Mouse (Mus musculus): Measurements from ENCODE around the gene Gm4884. TPM values are rescaled to one million over a fixed set of nuclear protein-coding genes. Genes with fewer than 3 reads are reported as not detected.
"Not testable (repeated sequence)": the region's sequence is repeated elsewhere in the genome, so short reads cannot be mapped to it uniquely, and the experiment has no call there.

Gm4884 gene
- total RNA-seq (2022): not detected

DNA sequence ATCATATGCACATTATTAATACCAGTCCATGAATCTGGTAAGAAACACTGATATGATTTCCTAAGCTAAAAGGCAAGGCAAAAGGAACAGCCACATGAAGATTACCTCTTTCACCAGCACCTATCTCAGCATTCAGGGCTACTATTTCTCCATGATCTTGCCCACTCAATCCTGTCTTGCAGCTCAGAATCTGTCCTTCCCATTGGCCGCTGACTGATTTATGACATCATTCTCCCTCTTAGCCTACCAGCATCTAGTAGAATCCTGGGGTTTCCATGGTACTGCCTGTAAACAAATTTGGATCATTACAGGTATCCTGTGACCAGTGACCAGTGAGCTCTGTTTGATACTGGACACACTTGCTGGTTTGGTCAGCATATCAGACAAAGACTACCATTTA, at the start of gene Gm4884:
Gene Gm4884 (plus strand): TSS at position 301 of the 400 bp plus-strand sequence.
- not testable (repeated sequence) for DNase-seq (ENCODE audit: low spot score in 2 of 2)

DNA sequence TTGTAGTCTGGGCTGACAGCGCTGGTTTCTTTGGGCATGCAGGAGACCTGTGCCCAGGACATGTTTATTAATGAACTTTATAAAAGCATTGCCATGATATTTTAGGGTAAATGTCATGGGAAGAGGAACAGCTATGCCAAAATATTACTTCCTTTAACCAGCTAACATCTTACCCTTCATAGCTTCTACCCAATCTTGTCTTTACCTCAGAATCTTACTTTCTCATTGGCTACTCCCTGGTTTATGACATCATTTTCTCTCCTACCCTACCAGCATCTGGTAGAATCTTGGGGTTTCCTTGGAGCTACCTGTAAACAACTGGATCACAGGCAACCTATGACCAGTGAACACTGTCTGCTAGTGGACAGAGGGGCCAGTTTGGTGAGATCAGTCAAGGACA, 45.3 kb upstream of the Gm4884 start, which contains the start of gene 4930433I11Rik:
Gene 4930433I11Rik (plus strand): TSS at position 301 of the 400 bp plus-strand sequence.
- no peak for DNase-seq (ENCODE audit: low spot score in 2 of 2)

GRCm38 (mm10) chr7:41044058-41044457, 11.5 kb downstream of the Gm4884 start:
- not testable (repeated sequence) for DNase-seq (ENCODE audit: low spot score in 2 of 2)

Other genes starting within 250 kb of the Gm4884 start
- under 1 TPM in 2 of 4 experiments, not detected in 2; 0.29 to 0.34 TPM for gene Vstm2b, start 134.4 kb upstream of the Gm4884 start, total RNA-seq (2022)
- not detected for gene 4930433I11Rik, start 45.2 kb upstream of the Gm4884 start, total RNA-seq (2022)
- gene Gm5592, start 121.1 kb downstream of the Gm4884 start, total RNA-seq (2022): not detected

Measured in gastrocnemius, adult 8-10 months (tissue).